Mouse (Mus musculus): ENCODE data around the gene A430078G23Rik. TPM values are rescaled to one million over a fixed set of nuclear protein-coding genes. Genes with fewer than 3 reads are reported as not detected.

The A430078G23Rik gene
- total and polyA plus RNA-seq, 3 experiments: 2.8 to 3.8 TPM; not detected in 1

Other genes starting within 250 kb of the A430078G23Rik start
- gene Insr, start 73.8 kb upstream of the A430078G23Rik start, total RNA-seq (2012; rRNA removed): 5.2 and 5.3 TPM in 2 replicates
- gene Insr, start 73.8 kb upstream of the A430078G23Rik start, polyA plus RNA-seq (2012; ENCODE audit: insufficient read depth in 1 of 2, insufficient read length in 2 of 2, low read depth in 1 of 2, low replicate concordance in 2 of 2, missing spikeins in 1 of 2): 1 to 10 TPM in 1 of 2 experiments, not detected in 1; 7.6 TPM
- 2.4 and 3.0 TPM in 2 replicates for gene Arhgef18, start 39.6 kb downstream of the A430078G23Rik start, total RNA-seq (2012; rRNA removed)
- 1 to 10 TPM in 1 of 2 experiments, not detected in 1; 6.6 TPM for gene Arhgef18, start 39.6 kb downstream of the A430078G23Rik start, polyA plus RNA-seq (2012; ENCODE audit: insufficient read depth in 1 of 2, insufficient read length in 2 of 2, low read depth in 1 of 2, low replicate concordance in 2 of 2, missing spikeins in 1 of 2)
- gene Pex11g, start 114.3 kb downstream of the A430078G23Rik start, total RNA-seq (2012; rRNA removed): 0.20 and 0.35 TPM in 2 replicates
- 1 to 10 TPM in 1 of 2 experiments, not detected in 1; 1.4 TPM for gene Pex11g, start 114.3 kb downstream of the A430078G23Rik start, polyA plus RNA-seq (2012; ENCODE audit: insufficient read depth in 1 of 2, insufficient read length in 2 of 2, low read depth in 1 of 2, low replicate concordance in 2 of 2, missing spikeins in 1 of 2)
- 0.12 TPM in 1 of 2 replicates, not detected in the other for gene Tex45, start 117.4 kb downstream of the A430078G23Rik start, total RNA-seq (2012; rRNA removed)
- gene Tex45, start 117.4 kb downstream of the A430078G23Rik start, polyA plus RNA-seq (2012; ENCODE audit: insufficient read depth in 1 of 2, insufficient read length in 2 of 2, low read depth in 1 of 2, low replicate concordance in 2 of 2, missing spikeins in 1 of 2): under 1 TPM in 1 of 2 experiments, not detected in 1; 0.06 TPM
- 5.0 and 5.2 TPM in 2 replicates for gene Zfp358, start 139.7 kb downstream of the A430078G23Rik start, total RNA-seq (2012; rRNA removed)
- gene Zfp358, start 139.7 kb downstream of the A430078G23Rik start, polyA plus RNA-seq (2012; ENCODE audit: insufficient read depth in 1 of 2, insufficient read length in 2 of 2, low read depth in 1 of 2, low replicate concordance in 2 of 2, missing spikeins in 1 of 2): 10 to 100 TPM in 1 of 2 experiments, not detected in 1; 12.0 TPM
- gene Mcoln1, start 147.0 kb downstream of the A430078G23Rik start, total RNA-seq (2012; rRNA removed): 15.2 and 18.0 TPM in 2 replicates
- gene Mcoln1, start 147.0 kb downstream of the A430078G23Rik start, polyA plus RNA-seq (2012; ENCODE audit: insufficient read depth in 1 of 2, insufficient read length in 2 of 2, low read depth in 1 of 2, low replicate concordance in 2 of 2, missing spikeins in 1 of 2): 10 to 100 TPM in 1 of 2 experiments, not detected in 1; 47.6 TPM
- 7.6 and 8.6 TPM in 2 replicates for gene Pnpla6, start 162.0 kb downstream of the A430078G23Rik start, total RNA-seq (2012; rRNA removed)
- 10 to 100 TPM in 1 of 2 experiments, not detected in 1; 16.5 TPM for gene Pnpla6, start 162.0 kb downstream of the A430078G23Rik start, polyA plus RNA-seq (2012; ENCODE audit: insufficient read depth in 1 of 2, insufficient read length in 2 of 2, low read depth in 1 of 2, low replicate concordance in 2 of 2, missing spikeins in 1 of 2)
- 0.56 and 1.2 TPM in 2 replicates for gene C330021F23Rik, start 214.6 kb downstream of the A430078G23Rik start, total RNA-seq (2012; rRNA removed)
- gene C330021F23Rik, start 214.6 kb downstream of the A430078G23Rik start, polyA plus RNA-seq (2012; ENCODE audit: insufficient read depth in 1 of 2, insufficient read length in 2 of 2, low read depth in 1 of 2, low replicate concordance in 2 of 2, missing spikeins in 1 of 2): under 1 TPM in 1 of 2 experiments, not detected in 1; 0.53 TPM
- gene Camsap3, start 233.9 kb downstream of the A430078G23Rik start, total RNA-seq (2012; rRNA removed): 0.36 and 0.62 TPM in 2 replicates
- 1 to 10 TPM in 1 of 2 experiments, not detected in 1; 5.1 TPM for gene Camsap3, start 233.9 kb downstream of the A430078G23Rik start, polyA plus RNA-seq (2012; ENCODE audit: insufficient read depth in 1 of 2, insufficient read length in 2 of 2, low read depth in 1 of 2, low replicate concordance in 2 of 2, missing spikeins in 1 of 2)